Mouse (Mus musculus): Measurements from ENCODE around the gene Mrpl10.

DNA sequence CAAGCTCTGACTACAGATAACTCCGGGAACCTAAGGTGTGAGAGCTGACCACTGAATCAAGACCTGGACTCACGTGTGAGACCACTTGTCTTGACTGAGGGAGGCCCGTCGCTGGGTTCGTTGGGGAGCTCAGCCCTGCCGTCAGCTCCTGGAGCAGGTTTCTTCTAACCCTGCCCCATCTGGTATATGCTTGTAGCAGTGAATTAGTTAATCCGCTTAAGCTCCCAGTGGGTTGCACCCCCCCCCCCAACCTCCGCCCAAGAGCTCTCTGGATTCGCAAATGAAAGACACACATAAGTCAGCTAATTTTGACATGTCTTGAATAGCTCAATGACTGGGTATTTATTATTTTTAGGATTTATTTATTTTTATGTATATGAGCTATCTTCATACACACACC lies 38.9 kb downstream of the Mrpl10 start:
- TF ChIP-seq GATA1 (IDR thresholded peaks at IDR 0.05; ENCODE audit: low read length) (no peak), TAL1 (IDR thresholded peaks at IDR 0.05; ENCODE audit: low read length) (no peak)
